Mouse (Mus musculus): Measurements from ENCODE around the gene Cyp2u1.
A peak's percentile ranks its signal among the peaks of the same experiment; 100 is the strongest.

Cyp2u1 gene

DNA sequence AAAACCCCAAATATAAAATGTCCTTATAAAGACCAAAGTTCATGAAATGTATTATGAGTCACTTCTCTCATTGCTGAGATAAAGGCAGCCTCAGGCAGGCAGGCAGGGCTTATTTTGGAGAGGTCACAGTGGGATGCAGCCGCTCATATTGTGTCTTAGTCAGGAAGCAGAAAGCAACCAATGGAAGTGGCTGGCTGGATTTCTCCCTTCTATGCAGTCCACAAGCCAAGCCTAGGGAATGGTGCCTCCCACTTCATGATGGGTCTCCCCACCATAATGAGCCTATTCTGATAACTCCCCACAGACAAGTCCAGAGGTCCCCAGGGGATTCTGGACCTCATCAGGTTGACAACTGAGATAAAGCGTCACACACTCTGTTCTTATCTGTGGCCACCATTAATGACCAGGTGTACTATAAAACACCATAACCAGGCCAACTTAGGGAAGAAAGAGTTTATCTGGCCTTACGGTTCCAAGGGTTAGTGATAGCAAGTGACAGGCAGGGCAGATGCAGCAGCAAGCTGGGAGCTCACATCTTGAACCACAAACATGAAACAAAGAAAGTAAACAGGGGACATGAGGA is 47.5 kb downstream of the Cyp2u1 start:
- DNase-seq (ENCODE audit: low read depth) = no peak

- no peak for DNase-seq (ENCODE audit: low read depth)
These were observed 48.0 kb downstream of the Cyp2u1 start for GRCm38 (mm10) chr3:131254991-131255390.

DNA sequence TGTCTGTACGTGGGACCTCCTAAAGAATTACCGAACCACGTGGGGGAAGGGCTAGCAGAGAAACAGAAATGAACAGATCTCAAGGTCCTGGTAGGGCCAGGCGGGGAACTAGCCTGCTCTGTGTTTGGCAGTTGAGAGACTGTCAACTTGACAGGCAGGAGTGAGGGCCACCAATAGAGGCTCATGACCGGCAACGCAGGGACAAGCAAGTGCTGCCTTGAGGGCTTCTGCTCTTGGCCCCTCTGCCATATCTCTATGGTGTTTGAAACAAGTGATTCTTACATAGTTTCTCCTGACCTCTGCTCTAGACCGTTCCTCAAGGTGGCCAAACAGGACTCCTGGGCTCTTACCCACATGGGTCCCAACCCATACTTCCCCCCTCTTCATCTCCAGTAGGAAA is 51.4 kb downstream of the Cyp2u1 start:
- DNase-seq (ENCODE audit: low read depth) = no peak

- no peak for DNase-seq (ENCODE audit: low read depth)
These were observed 52.0 kb downstream of the Cyp2u1 start for GRCm38 (mm10) chr3:131250978-131251377.

- no peak for DNase-seq (ENCODE audit: low read depth)
These were observed 52.7 kb downstream of the Cyp2u1 start for GRCm38 (mm10) chr3:131250283-131250682.

DNA sequence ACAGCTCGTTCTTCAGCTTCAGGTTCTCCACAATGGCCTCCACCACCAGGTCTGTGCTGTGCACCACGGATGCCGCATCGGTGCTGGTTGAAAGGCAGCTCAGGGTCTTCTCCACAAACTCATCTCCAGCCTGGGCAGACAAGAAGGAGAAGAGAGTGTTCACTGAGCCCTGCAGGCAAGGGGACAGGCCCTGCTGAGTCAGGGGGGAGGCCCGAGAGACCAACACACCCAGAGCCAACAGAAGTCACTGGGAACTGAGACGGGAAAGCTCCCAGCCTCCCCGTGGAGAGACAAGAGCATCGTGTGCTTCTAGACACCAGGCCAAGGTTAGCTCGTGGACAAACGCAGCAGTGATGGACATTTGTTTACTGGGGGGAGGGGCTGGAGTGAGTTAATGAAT is 54.6 kb downstream of the Cyp2u1 start:
- DNase-seq (ENCODE audit: low read depth) = no peak

DNA sequence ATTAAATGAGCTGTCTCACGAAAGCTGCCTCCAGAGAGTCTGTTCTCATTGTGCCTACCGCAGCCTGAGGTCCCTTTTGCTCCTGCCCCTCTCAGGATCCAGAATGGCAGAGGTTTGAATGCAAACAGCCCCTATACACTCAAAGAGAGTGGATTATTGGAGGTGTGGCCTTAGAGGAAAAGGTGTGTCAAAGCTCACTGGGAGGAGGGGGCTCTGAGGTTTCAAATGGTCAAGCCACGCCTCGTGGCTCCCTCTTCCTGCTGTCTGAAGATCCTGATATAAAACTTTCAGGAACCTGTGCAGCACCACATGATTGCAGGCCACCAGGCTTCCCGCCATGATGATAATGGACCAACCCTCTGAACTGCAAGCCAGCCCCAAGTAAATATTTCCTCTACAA is 55.2 kb downstream of the Cyp2u1 start:
- no peak for DNase-seq (ENCODE audit: low read depth)

DNA sequence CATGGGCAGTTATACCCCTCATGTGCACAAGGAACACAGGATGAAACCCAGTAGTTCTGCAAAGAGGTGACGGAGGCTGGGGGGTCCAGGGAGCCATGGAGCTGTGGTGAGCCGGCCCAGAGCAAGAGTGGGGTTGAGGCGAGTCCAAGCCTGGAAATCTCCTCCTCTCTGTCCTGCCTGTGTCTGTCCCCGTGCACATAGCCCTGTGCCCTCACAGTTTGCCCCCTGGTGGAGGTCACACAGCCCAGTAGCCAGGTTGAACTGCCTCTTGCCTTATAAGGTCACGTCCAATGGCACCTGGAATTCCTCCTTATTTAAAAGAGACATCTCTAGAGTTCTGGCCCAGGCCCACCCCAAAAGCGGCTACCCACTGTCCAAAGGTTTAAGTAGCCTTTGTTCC is 55.6 kb downstream of the Cyp2u1 start:
- no peak for DNase-seq (ENCODE audit: low read depth)

- DNase-seq (ENCODE audit: low read depth) = no peak
These were observed 56.4 kb downstream of the Cyp2u1 start for GRCm38 (mm10) chr3:131246579-131247046.

GRCm38 (mm10) chr3:131245766-131246578 is 57.1 kb downstream of the Cyp2u1 start:
- DNase-seq (ENCODE audit: low read depth) = peak; percentile 27

Measured in fibroblast of lung, adult 2 months (primary cell).